Mouse (Mus musculus): ENCODE measurements at regions not wholly inside any gene's neighbourhood (a gene's known extent, or its start where the extent isn't known, plus 50 kb on each side); places are given as distances from the start of the nearest gene placed in this dataset.

GRCm38 (mm10) chr6:36206666-36207065, 181.2 kb upstream of the Chrm2 start:
- Histone ChIP-seq H3K4me3 (ENCODE audit: low read depth, low read length) (no peak overlapping the region), H3K27me3 (ENCODE audit: insufficient read depth, low read length) (no peaks in the 10 kb centered on the region), H3K27ac (ENCODE audit: low read depth, low read length) (no peak overlapping the region), H3K4me1 (ENCODE audit: insufficient read depth) (no peaks in the 10 kb centered on the region), H3K36me3 (ENCODE audit: insufficient read depth) (no peaks in the 10 kb centered on the region), H3K4me2 (ENCODE audit: low read depth) (no peak overlapping the region), H3K9me3 (ENCODE audit: low read length) (no peaks in the 10 kb centered on the region), H3K9ac (no peak overlapping the region)
- DNase-seq (no peak), ATAC-seq (peak; percentile 29)
- TF ChIP-seq CTCF (IDR thresholded peaks at IDR 0.05; ENCODE audit: low read depth): no peak
- 61% methylated on average over 2 of the region's 2 CpGs for WGBS

DNA sequence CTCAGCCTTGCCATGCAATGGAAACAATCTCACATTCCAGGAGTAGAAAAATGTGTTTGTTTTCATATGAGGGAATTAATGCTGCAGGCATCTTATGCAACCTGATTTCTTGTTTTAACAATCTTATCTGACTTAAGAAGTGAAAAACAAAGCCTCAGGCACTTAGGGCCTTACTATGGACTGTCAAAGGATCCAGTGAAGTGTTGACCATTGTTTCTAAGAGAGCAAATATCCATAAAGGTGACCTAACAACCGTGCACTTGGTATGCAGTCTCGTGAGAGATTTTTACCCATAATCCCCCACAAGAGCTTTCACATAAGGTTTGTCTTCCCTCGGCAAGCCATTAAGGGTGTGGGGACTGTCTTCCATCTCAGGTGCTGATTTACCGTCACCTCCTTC, 166.6 kb upstream of the Chrm2 start:
- no peak for TF ChIP-seq CTCF (IDR thresholded peaks at IDR 0.05; ENCODE audit: low read depth)
- Histone ChIP-seq H3K27me3 (ENCODE audit: insufficient read depth, low read length) (no peaks in the 10 kb centered on the region), H3K9ac (no peak overlapping the region), H3K9me3 (ENCODE audit: low read length) (no peaks in the 10 kb centered on the region), H3K4me1 (ENCODE audit: insufficient read depth) (no peaks in the 10 kb centered on the region), H3K36me3 (ENCODE audit: insufficient read depth) (no peaks in the 10 kb centered on the region), H3K27ac (ENCODE audit: low read depth, low read length) (no peak overlapping the region), H3K4me2 (ENCODE audit: low read depth) (no peak overlapping the region), H3K4me3 (ENCODE audit: low read depth, low read length) (no peak overlapping the region)
- ATAC-seq: no peak
- no peak for DNase-seq
- WGBS: 64% methylated on average over 4 of the region's 4 CpGs

- Histone ChIP-seq H3K27ac (ENCODE audit: low read depth, low read length) (no peak overlapping the region), H3K4me1 (ENCODE audit: insufficient read depth) (no peaks in the 10 kb centered on the region), H3K4me3 (ENCODE audit: low read depth, low read length) (no peak overlapping the region), H3K27me3 (ENCODE audit: insufficient read depth, low read length) (no peaks in the 10 kb centered on the region), H3K4me2 (ENCODE audit: low read depth) (no peak overlapping the region), H3K9me3 (ENCODE audit: low read length) (no peaks in the 10 kb centered on the region), H3K36me3 (ENCODE audit: insufficient read depth) (no peaks in the 10 kb centered on the region), H3K9ac (no peak overlapping the region)
- DNase-seq: no peak
- ATAC-seq: no peak
- no peak for TF ChIP-seq CTCF (IDR thresholded peaks at IDR 0.05; ENCODE audit: low read depth)
- 73% methylated on average over 1 of the region's 1 CpGs for WGBS
Measured at GRCm38 (mm10) chr6:36234438-36234837, 153.4 kb upstream of the Chrm2 start.

GRCm38 (mm10) chr6:36247027-36247426, 140.9 kb upstream of the Chrm2 start:
- ATAC-seq (no peak), DNase-seq (no peak)
- H3K36me3 ChIP-seq (ENCODE audit: insufficient read depth): no peaks in the 10 kb centered on the region
- no peak overlapping the region for H3K4me2 ChIP-seq (ENCODE audit: low read depth)
- no peaks in the 10 kb centered on the region for H3K4me1 ChIP-seq (ENCODE audit: insufficient read depth)
- H3K27me3 ChIP-seq (ENCODE audit: insufficient read depth, low read length): no peaks in the 10 kb centered on the region
- H3K9me3 ChIP-seq (ENCODE audit: low read length): no peaks in the 10 kb centered on the region
- H3K4me3 ChIP-seq (ENCODE audit: low read depth, low read length): no peak overlapping the region
- 78% methylated on average over 3 of the region's 3 CpGs for WGBS
- no peak overlapping the region for H3K9ac ChIP-seq
- no peak overlapping the region for H3K27ac ChIP-seq (ENCODE audit: low read depth, low read length)
- TF ChIP-seq CTCF (IDR thresholded peaks at IDR 0.05; ENCODE audit: low read depth): no peak

- no peaks in the 10 kb centered on the region for H3K36me3 ChIP-seq (ENCODE audit: insufficient read depth)
- H3K4me1 ChIP-seq (ENCODE audit: insufficient read depth): no peaks in the 10 kb centered on the region
- H3K4me2 ChIP-seq (ENCODE audit: low read depth): no peak overlapping the region
- ATAC-seq (no peak), DNase-seq (no peak)
- TF ChIP-seq CTCF (IDR thresholded peaks at IDR 0.05; ENCODE audit: low read depth): no peak
- H3K4me3 ChIP-seq (ENCODE audit: low read depth, low read length): no peak overlapping the region
- no peaks in the 10 kb centered on the region for H3K9me3 ChIP-seq (ENCODE audit: low read length)
- H3K27me3 ChIP-seq (ENCODE audit: insufficient read depth, low read length): no peaks in the 10 kb centered on the region
- no peak overlapping the region for H3K9ac ChIP-seq
- 64% methylated on average over 1 of the region's 1 CpGs for WGBS
- H3K27ac ChIP-seq (ENCODE audit: low read depth, low read length): no peak overlapping the region
Measured at GRCm38 (mm10) chr6:36248219-36248618, 139.7 kb upstream of the Chrm2 start.

GRCm38 (mm10) chr6:36249047-36249446, 138.8 kb upstream of the Chrm2 start:
- Histone ChIP-seq H3K27ac (ENCODE audit: low read depth, low read length) (no peak overlapping the region), H3K9me3 (ENCODE audit: low read length) (no peaks in the 10 kb centered on the region), H3K27me3 (ENCODE audit: insufficient read depth, low read length) (no peaks in the 10 kb centered on the region), H3K36me3 (ENCODE audit: insufficient read depth) (no peaks in the 10 kb centered on the region), H3K4me1 (ENCODE audit: insufficient read depth) (no peaks in the 10 kb centered on the region), H3K4me3 (ENCODE audit: low read depth, low read length) (no peak overlapping the region), H3K9ac (no peak overlapping the region), H3K4me2 (ENCODE audit: low read depth) (no peak overlapping the region)
- DNase-seq: peak; percentile 41
- WGBS: 30% methylated on average over 4 of the region's 4 CpGs
- TF ChIP-seq CTCF (IDR thresholded peaks at IDR 0.05; ENCODE audit: low read depth): peak; percentile 72
- ATAC-seq: no peak

DNA sequence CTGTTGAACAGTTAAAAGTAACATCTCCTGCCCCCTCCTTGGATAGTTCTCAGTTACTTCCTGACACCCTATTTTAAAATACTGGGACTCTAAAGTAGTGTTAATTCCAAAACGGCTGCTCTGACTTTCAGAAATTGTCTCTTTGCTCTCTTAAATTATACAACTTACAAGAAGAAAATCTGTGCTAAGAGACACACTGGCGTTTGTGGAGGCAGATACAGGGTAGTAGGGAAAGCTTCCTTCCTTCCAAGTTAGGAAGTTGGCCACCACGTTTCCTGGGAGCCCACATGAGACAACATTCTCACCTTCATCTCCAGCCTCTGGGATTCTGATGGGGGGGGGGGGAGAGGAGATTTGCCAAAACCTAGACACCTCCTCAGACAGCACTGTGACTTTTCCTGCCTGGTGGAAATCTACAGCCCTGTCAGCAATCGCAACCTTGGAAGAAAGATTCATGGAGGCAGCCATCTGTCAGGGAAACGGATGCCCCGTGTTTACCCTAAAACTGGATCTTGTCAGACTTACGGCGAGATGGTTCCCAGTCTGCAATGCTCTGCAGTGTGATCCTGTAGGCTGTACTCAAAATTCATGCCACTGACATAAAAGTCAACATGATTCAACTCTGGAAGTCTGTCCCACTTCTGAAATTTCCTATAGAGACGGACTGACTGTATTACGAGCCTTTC, 121.0 kb upstream of the Chrm2 start:
- 68% methylated on average over 10 of the region's 10 CpGs for WGBS
- DNase-seq (peak; percentile 38), ATAC-seq (peak; percentile 85)
- Histone ChIP-seq H3K4me2 (ENCODE audit: low read depth) (no peak overlapping the region), H3K27ac (ENCODE audit: low read depth, low read length) (no peak overlapping the region), H3K36me3 (ENCODE audit: insufficient read depth) (no peaks in the 10 kb centered on the region), H3K27me3 (ENCODE audit: insufficient read depth, low read length) (no peaks in the 10 kb centered on the region), H3K9ac (no peak overlapping the region), H3K4me3 (ENCODE audit: low read depth, low read length) (no peak overlapping the region), H3K4me1 (ENCODE audit: insufficient read depth) (no peaks in the 10 kb centered on the region), H3K9me3 (ENCODE audit: low read length) (no peaks in the 10 kb centered on the region)
- TF ChIP-seq CTCF (IDR thresholded peaks at IDR 0.05; ENCODE audit: low read depth): no peak

Measured in forebrain, postnatal 0 days (tissue).